Mouse (Mus musculus) heart, postnatal 25 days (tissue): ENCODE data around the gene Phactr4. TPM values are rescaled to one million over a fixed set of nuclear protein-coding genes. Genes with fewer than 3 reads are reported as not detected.
A peak's percentile ranks its signal among the peaks of the same experiment; 100 is the strongest.

Source experiments
- DNase-seq: peaks from one replicate; pipeline ENCODE4 v3.0.0; 2022; ENCODE audit warnings: low spot score
- intact Hi-C: fragments of 180-260 bp; cut with DNase I; formaldehyde crosslinking; loops from one replicate; pipeline ENCODE4 v1.15.1; 2025
- total RNA-seq, 2 experiments: library from RNA; stranded (reverse); gene quantifications; 2 replicates each; pipeline ENCODE4 v1.2.3; 2021

The Phactr4 gene
- 10 to 100 TPM; 23.2 to 23.4 TPM for total RNA-seq

GRCm38 (mm10) chr4:132421923-132422782, at the start of gene Phactr4:
Gene Phactr4, minus strand, starts transcription at chr4:132422489.
- peak; percentile 97 for DNase-seq
- intact Hi-C loops, result loop anchor here (2.0 to 5.0 kb wide), 2 partner anchors 40 to 93 kb away; partner anchors contain the start of gene Med18

- no peak for DNase-seq
- intact Hi-C loops, result no loop called here
Measured at GRCm38 (mm10) chr4:132469873-132470272, 47.6 kb upstream of the Phactr4 start.

- DNase-seq, result no peak
- intact Hi-C loops, result loop anchor here (5.0 kb wide), 1 partner anchor 42 kb away; the partner anchor contains the start of gene Phactr4
Measured at GRCm38 (mm10) chr4:132464255-132464613, 41.9 kb upstream of the Phactr4 start.

GRCm38 (mm10) chr4:132463430-132464254, 41.4 kb upstream of the Phactr4 start, which contains the start of gene Med18:
Gene Med18, minus strand, starts transcription at chr4:132463921.
- peak; percentile 87 for DNase-seq
- intact Hi-C loops, result loop anchor here (5.0 kb wide), 1 partner anchor 41 kb away; the partner anchor contains the start of gene Phactr4

- DNase-seq, result no peak
- intact Hi-C loops, result loop anchor here (5.0 kb wide), 1 partner anchor 41 kb away; the partner anchor contains the start of gene Phactr4
Measured at GRCm38 (mm10) chr4:132462836-132463235, 40.5 kb upstream of the Phactr4 start.

GRCm38 (mm10) chr4:132460225-132460624, 37.9 kb upstream of the Phactr4 start:
- intact Hi-C loops, result loop anchor here (5.0 kb wide), 1 partner anchor 38 kb away; the partner anchor contains the start of gene Phactr4
- no peak for DNase-seq

GRCm38 (mm10) chr4:132455561-132455960, 33.3 kb upstream of the Phactr4 start:
- intact Hi-C loops, result no loop called here
- DNase-seq, result no peak

- DNase-seq, result no peak
- intact Hi-C loops, result no loop called here
Measured at GRCm38 (mm10) chr4:132455146-132455545, 32.9 kb upstream of the Phactr4 start.

GRCm38 (mm10) chr4:132454216-132454615, 31.9 kb upstream of the Phactr4 start:
- intact Hi-C loops, result no loop called here
- DNase-seq, result no peak

GRCm38 (mm10) chr4:132449778-132450177, 27.5 kb upstream of the Phactr4 start:
- intact Hi-C loops, result no loop called here
- no peak for DNase-seq

- no peak for DNase-seq
- intact Hi-C loops, result no loop called here
Measured at GRCm38 (mm10) chr4:132446105-132446504, 23.8 kb upstream of the Phactr4 start.

GRCm38 (mm10) chr4:132444516-132444915, 22.2 kb upstream of the Phactr4 start:
- intact Hi-C loops, result no loop called here
- no peak for DNase-seq

- no peak for DNase-seq
- intact Hi-C loops, result no loop called here
Measured at GRCm38 (mm10) chr4:132437857-132438256, 15.6 kb upstream of the Phactr4 start.

GRCm38 (mm10) chr4:132432717-132433372, 10.6 kb upstream of the Phactr4 start:
- intact Hi-C loops, result no loop called here
- no peak for DNase-seq

- intact Hi-C loops, result no loop called here
- no peak for DNase-seq
Measured at GRCm38 (mm10) chr4:132428022-132428542, 5.8 kb upstream of the Phactr4 start.

GRCm38 (mm10) chr4:132427493-132427892, 5.2 kb upstream of the Phactr4 start:
- no peak for DNase-seq
- intact Hi-C loops, result no loop called here

GRCm38 (mm10) chr4:132426021-132426420, 3.7 kb upstream of the Phactr4 start:
- intact Hi-C loops, result no loop called here
- DNase-seq, result no peak

GRCm38 (mm10) chr4:132424765-132425164, 2.5 kb upstream of the Phactr4 start:
- intact Hi-C loops, result loop anchor here (5.0 kb wide), 1 partner anchor 38 kb away; the partner anchor contains the start of gene Med18
- DNase-seq, result no peak

- intact Hi-C loops, result loop anchor here (2.0 to 5.0 kb wide), 2 partner anchors 41 to 93 kb away; partner anchors contain the start of gene Med18
- no peak for DNase-seq
Measured at GRCm38 (mm10) chr4:132421556-132421922, 750 bp downstream of the Phactr4 start.
